Mouse (Mus musculus) mesoderm, embryonic 11.5 days (tissue): ENCODE data around the gene Cd22.
A peak's percentile ranks its signal among the peaks of the same experiment; 100 is the strongest.
"Not testable (repeated sequence)": the region's sequence is repeated elsewhere in the genome, so short reads cannot be mapped to it uniquely, and the experiment has no call there.

Experiments used
- DNase-seq: peaks from one replicate; pipeline ENCODE4 v3.0.0-alpha.2; 2012; ENCODE audit warnings: low read depth, low spot score

Cd22 gene

GRCm38 (mm10) chr7:30880176-30880575, at the start of gene Cd22:
TSS of gene Cd22 (minus strand) at chr7:30880342.
- DNase-seq = no peak

- not testable (repeated sequence) for DNase-seq
These were observed 44.4 kb upstream of the Cd22 start, which contains the start of gene Hamp2 for GRCm38 (mm10) chr7:30924581-30924980. TSS of gene Hamp2 (minus strand) at chr7:30924681.

- no peak for DNase-seq
These were observed 43.9 kb upstream of the Cd22 start for GRCm38 (mm10) chr7:30924071-30924470.

GRCm38 (mm10) chr7:30922490-30922889, 42.3 kb upstream of the Cd22 start:
- not testable (repeated sequence) for DNase-seq

- no peak for DNase-seq
These were observed 40.1 kb upstream of the Cd22 start for GRCm38 (mm10) chr7:30920217-30920616.

GRCm38 (mm10) chr7:30917219-30917618, 37.1 kb upstream of the Cd22 start:
- no peak for DNase-seq

GRCm38 (mm10) chr7:30916713-30917112, 36.6 kb upstream of the Cd22 start:
- DNase-seq = no peak

GRCm38 (mm10) chr7:30914732-30915131, 34.6 kb upstream of the Cd22 start, which contains the start of gene Mag:
TSS of gene Mag (minus strand) at chr7:30914873.
- DNase-seq = no peak

GRCm38 (mm10) chr7:30909773-30910172, 29.6 kb upstream of the Cd22 start:
- no peak for DNase-seq

- no peak for DNase-seq
These were observed 28.9 kb upstream of the Cd22 start for GRCm38 (mm10) chr7:30908992-30909431.

GRCm38 (mm10) chr7:30908277-30908991, 28.3 kb upstream of the Cd22 start:
- peak; percentile 68 for DNase-seq

- DNase-seq = no peak
These were observed 23.9 kb upstream of the Cd22 start for GRCm38 (mm10) chr7:30904042-30904441.

- DNase-seq = no peak
These were observed 15.1 kb upstream of the Cd22 start for GRCm38 (mm10) chr7:30895217-30895616.

- no peak for DNase-seq
These were observed 12.4 kb upstream of the Cd22 start for GRCm38 (mm10) chr7:30892515-30892914.

- no peak for DNase-seq
These were observed 11.6 kb upstream of the Cd22 start for GRCm38 (mm10) chr7:30891746-30892145.

- DNase-seq = no peak
These were observed 10.5 kb upstream of the Cd22 start for GRCm38 (mm10) chr7:30890681-30891080.

GRCm38 (mm10) chr7:30888786-30889185, 8.6 kb upstream of the Cd22 start:
- no peak for DNase-seq

GRCm38 (mm10) chr7:30887568-30888188, 7.5 kb upstream of the Cd22 start:
- no peak for DNase-seq

- DNase-seq = no peak
These were observed 6.7 kb upstream of the Cd22 start for GRCm38 (mm10) chr7:30886852-30887251.

- DNase-seq = no peak
These were observed 3.9 kb upstream of the Cd22 start for GRCm38 (mm10) chr7:30884047-30884446.

GRCm38 (mm10) chr7:30881367-30881766, 1.2 kb upstream of the Cd22 start:
- no peak for DNase-seq

GRCm38 (mm10) chr7:30878950-30879349, 1.2 kb downstream of the Cd22 start:
- DNase-seq = no peak

GRCm38 (mm10) chr7:30873083-30873482, 7.1 kb downstream of the Cd22 start:
- DNase-seq = peak; percentile 74
